Mouse (Mus musculus) adrenal gland, postnatal 36 days (tissue): ENCODE data around the gene Nr6a1. TPM values are rescaled to one million over a fixed set of nuclear protein-coding genes. Genes with fewer than 3 reads are reported as not detected.

Experiments
- DNase-seq, 2 experiments: peaks; one replicate each; pipeline ENCODE4 v3.0.0; 2021; ENCODE audit warnings: mixed read lengths in 1 of 2
- total RNA-seq, 2 experiments: library from RNA; stranded (reverse); gene quantifications; 2 replicates each; pipeline ENCODE4 v1.2.3; 2021

Gene Nr6a1
- total RNA-seq, 2 experiments from 2014 or later, result 7.1 to 8.2 TPM

- peak in 1 of 2 experiments; percentile 67 for DNase-seq
Observed at GRCm38 (mm10) chr2:38713596-38713995, 213.9 kb downstream of the Nr6a1 start.

- DNase-seq, result peak in 1 of 2 experiments; percentile 40
Observed at GRCm38 (mm10) chr2:38712769-38713125, 214.7 kb downstream of the Nr6a1 start.

GRCm38 (mm10) chr2:38712076-38712768 lies 215.3 kb downstream of the Nr6a1 start:
- peak in 1 of 2 experiments; percentile 45 for DNase-seq

GRCm38 (mm10) chr2:38711421-38711861 lies 216.0 kb downstream of the Nr6a1 start:
- peak in 1 of 2 experiments; percentile 52 for DNase-seq

- peak in 1 of 2 experiments; percentile 54 for DNase-seq
Observed at GRCm38 (mm10) chr2:38710304-38711241, 216.9 kb downstream of the Nr6a1 start.

GRCm38 (mm10) chr2:38708907-38709688 lies 218.4 kb downstream of the Nr6a1 start:
- DNase-seq, result peak; percentile 17 to 36

- peak; percentile 80 to 84 for DNase-seq
Observed at GRCm38 (mm10) chr2:38706661-38707060, 220.8 kb downstream of the Nr6a1 start.

- peak; percentile 64 to 72 for DNase-seq
Observed at GRCm38 (mm10) chr2:38705036-38705435, 222.5 kb downstream of the Nr6a1 start.

GRCm38 (mm10) chr2:38704336-38704735 lies 223.2 kb downstream of the Nr6a1 start:
- no peak for DNase-seq

- DNase-seq, result no peak
Observed at GRCm38 (mm10) chr2:38700177-38700576, 227.3 kb downstream of the Nr6a1 start.

- peak in 1 of 2 experiments; percentile 39 for DNase-seq
Observed at GRCm38 (mm10) chr2:38698623-38699022, 228.9 kb downstream of the Nr6a1 start.

GRCm38 (mm10) chr2:38697128-38698120 lies 230.1 kb downstream of the Nr6a1 start:
- no peak for DNase-seq

- DNase-seq, result no peak
Observed at GRCm38 (mm10) chr2:38695770-38696169, 231.7 kb downstream of the Nr6a1 start.

GRCm38 (mm10) chr2:38691542-38691941 lies 235.9 kb downstream of the Nr6a1 start:
- peak; percentile 65 to 71 for DNase-seq

- peak; percentile 57 to 61 for DNase-seq
Observed at GRCm38 (mm10) chr2:38689881-38690280, 237.6 kb downstream of the Nr6a1 start.

- DNase-seq, result peak in 1 of 2 experiments; percentile 58
Observed at GRCm38 (mm10) chr2:38688791-38689520, 238.5 kb downstream of the Nr6a1 start.

- DNase-seq, result peak; percentile 62
Observed at GRCm38 (mm10) chr2:38685746-38686145, 241.7 kb downstream of the Nr6a1 start.

- DNase-seq, result no peak
Observed at GRCm38 (mm10) chr2:38683083-38683482, 244.4 kb downstream of the Nr6a1 start.

GRCm38 (mm10) chr2:38682209-38682608 lies 245.3 kb downstream of the Nr6a1 start:
- DNase-seq, result no peak

GRCm38 (mm10) chr2:38678947-38679346 lies 248.5 kb downstream of the Nr6a1 start:
- DNase-seq, result no peak
